Mouse (Mus musculus) bone marrow macrophage, adult 2 months (primary cell): ENCODE data around the gene Cwf19l1. TPM values are rescaled to one million over a fixed set of nuclear protein-coding genes. Genes with fewer than 3 reads are reported as not detected.
A peak's percentile ranks its signal among the peaks of the same experiment; 100 is the strongest.

Source experiments
- H3K27ac ChIP-seq: 2 replicates; pipeline ENCODE4 v1.5.1; 2012; ENCODE audit warnings: low read depth, low read length; ENCODE audit not compliant: insufficient read depth
- H3K4me1 ChIP-seq: 2 replicates; pipeline ENCODE4 v1.6.1; 2012; ENCODE audit warnings: low read length; ENCODE audit not compliant: control insufficient read depth, insufficient read depth
- H3K4me3 ChIP-seq: 2 replicates; pipeline ENCODE4 v1.5.1; 2012; ENCODE audit warnings: mild to moderate bottlenecking, low read length, moderate library complexity; ENCODE audit not compliant: insufficient read depth
- CTCF ChIP-seq: IDR thresholded peaks from 2 replicates; pipeline ENCODE4 v1.5.1; 2012; ENCODE audit warnings: low read depth, mild to moderate bottlenecking, low read length, moderate library complexity
- POLR2A ChIP-seq: IDR thresholded peaks from 2 replicates; pipeline ENCODE4 v1.6.1; 2012; ENCODE audit warnings: mild to moderate bottlenecking, low read depth, low read length, borderline replicate concordance
- polyA plus RNA-seq: library from polyadenylated mRNA; stranded (reverse); fragments of >200 nt; gene quantifications from 2 replicates; pipeline ENCODE4 v1.2.4, GENCODE M21; 2012; ENCODE audit not compliant: missing spikeins, insufficient read depth, insufficient read length

Cwf19l1 gene
- 18.5 and 19.2 TPM in 2 replicates for polyA plus RNA-seq

DNA sequence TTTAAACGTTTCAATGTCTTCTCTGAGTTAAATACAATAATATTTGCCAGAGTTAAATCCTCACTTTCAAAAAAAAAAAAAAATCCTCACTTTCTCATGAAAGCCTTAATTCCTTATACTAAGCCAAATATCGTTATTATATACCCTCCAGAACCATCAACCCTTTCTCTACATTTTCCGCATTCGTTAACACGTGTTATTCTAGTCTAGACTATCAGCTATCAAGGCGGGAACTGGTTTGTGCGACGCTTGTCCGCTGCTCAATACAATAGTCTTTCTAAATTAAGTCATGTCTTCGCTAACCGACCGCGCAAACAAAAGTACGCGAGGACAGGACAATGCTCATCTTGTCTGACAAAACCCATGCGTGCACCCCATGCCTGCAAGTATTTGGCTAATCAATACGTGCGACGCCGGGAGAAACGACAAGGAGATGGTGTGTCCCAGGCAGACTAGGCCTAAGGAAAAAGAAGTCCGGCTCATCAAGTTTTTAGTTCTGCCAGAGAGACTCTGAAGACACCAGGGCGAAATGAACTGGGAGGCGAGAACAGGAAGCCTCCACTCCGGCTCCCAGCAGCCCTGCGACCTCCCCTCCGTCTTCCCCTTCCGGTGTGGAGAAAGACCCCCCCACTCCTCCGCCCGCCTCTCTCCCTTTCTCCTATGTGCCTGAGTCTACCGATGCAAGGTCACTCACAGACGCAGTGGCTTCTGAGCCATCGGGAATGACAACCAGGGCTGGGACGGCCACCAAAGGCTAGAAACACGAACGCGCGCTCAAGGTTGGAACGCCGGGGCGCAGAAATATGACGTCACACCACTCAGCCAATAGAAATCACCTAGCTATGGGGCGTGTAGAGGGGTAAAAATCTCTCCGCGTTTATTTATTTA, at the start of gene Cwf19l1:
Cwf19l1 (minus strand) TSS at position 805 of the 888 bp plus-strand sequence.
- Histone ChIP-seq H3K4me1 (peaks cover 7% of the 10 kb centered on the region; the same call in 1 of the 2 replicates), H3K4me3 (peak within 1 kb of the TSS; percentile 80), H3K27ac (peak within 1 kb of the TSS; percentile 81)
- no peak for TF ChIP-seq POLR2A
- TF ChIP-seq CTCF: no peak

DNA sequence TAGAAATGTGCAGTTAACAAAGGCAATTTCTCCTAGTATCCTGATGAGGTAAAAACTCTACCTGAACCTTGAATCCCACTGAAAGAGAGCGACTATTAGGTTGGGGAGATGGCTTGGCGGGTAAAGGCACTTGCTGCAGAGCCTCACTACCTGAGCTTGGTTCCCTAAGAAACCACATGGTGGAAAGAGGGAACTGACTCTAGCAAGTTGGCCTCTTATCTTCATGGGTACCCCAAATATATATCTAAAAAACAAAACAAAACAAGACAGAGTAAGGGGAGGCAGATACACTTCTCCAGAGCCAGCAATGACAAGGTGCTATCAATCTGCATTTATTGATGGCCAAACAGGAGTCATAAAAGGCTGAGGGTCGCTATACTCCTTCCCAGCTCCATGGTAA, 48.3 kb upstream of the Cwf19l1 start:
- Histone ChIP-seq H3K4me1 (no peaks in the 10 kb centered on the region), H3K27ac (no peak overlapping the region), H3K4me3 (no peak overlapping the region)
- TF ChIP-seq POLR2A (no peak), CTCF (no peak)

DNA sequence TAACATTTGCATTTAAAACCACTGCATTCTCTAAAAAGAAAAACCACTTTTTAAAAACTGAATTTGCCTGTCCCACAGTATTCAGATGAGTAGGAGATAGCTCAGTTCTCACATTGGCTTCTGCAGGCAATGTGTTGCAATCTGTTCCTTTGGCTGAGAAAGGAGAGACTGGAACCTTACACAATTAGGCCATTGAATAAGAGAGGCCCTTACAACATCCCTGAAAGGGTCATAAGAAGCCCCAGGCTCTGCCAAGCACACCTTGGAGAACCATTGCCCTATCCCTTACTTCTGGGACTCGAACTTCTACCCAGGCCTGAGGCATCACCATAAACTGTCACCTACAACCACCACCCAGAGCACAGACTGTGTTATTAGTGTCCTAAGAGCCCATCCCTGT, 44.8 kb upstream of the Cwf19l1 start:
- no peak for TF ChIP-seq POLR2A
- no peaks in the 10 kb centered on the region for H3K4me1 ChIP-seq
- no peak overlapping the region for H3K27ac ChIP-seq
- no peak overlapping the region for H3K4me3 ChIP-seq

DNA sequence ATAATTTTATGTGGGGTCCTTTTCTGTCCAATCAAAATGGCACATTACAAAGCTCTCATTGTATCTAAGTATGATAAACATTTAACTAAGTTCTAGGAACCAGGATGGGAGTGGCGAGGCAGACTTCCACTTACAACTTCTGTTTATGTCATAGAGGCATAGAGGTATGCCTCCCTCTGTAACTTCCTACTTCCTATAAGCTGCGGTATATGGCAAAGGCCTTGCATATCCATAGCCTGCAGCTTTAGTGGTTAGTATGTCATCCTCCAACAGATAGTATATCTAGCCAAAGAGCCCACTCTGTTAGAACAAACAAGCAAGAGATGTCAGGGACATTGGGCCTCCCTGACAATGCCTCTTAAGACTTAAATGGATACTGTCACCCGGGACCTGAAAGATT, 41.1 kb upstream of the Cwf19l1 start:
- Histone ChIP-seq H3K27ac (no peak overlapping the region), H3K4me3 (no peak overlapping the region), H3K4me1 (no peaks in the 10 kb centered on the region)
- TF ChIP-seq CTCF (no peak), POLR2A (no peak)

DNA sequence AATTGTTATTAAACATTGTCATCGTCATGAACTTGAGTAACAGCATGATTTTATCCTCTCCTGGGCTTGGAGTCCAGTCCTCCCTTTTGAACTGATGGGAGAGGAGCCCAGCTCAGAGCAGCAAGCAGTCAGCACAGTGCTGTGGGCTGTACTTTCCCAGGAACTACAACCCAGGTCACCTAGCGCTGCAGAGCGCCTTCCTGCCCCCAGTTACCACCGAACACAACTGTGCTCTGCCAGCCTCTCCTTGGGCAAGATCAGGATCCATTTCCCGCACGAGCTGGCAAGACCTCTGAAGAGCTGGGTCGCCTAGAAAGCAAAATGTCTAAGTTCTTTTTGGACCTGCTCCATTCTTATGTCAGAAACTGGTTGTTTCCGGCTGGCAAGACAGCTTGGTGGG, 39.2 kb upstream of the Cwf19l1 start:
- Histone ChIP-seq H3K4me1 (no peaks in the 10 kb centered on the region), H3K27ac (no peak overlapping the region), H3K4me3 (no peak overlapping the region)
- TF ChIP-seq POLR2A (no peak), CTCF (no peak)

DNA sequence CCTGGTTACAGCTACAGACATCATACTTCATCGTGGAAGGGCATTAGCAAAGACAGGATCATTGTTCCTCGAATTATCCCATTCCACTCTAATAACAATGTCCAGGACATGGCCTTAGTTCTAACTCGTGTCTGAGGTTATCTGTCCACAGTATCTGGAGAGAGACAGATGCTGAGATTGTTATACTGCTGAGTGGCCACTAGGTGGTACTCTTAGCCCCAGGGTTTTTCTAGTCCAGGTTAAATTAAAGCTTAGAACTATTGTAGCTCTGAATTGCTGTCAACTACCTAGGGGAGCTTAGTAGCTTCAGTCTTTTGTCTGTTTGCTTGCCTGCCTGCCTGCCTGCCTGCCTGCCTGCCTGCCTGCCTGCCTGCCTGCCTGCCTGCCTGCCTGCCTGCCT, 25.8 kb upstream of the Cwf19l1 start:
- TF ChIP-seq CTCF: no peak
- TF ChIP-seq POLR2A: no peak
- no peak overlapping the region for H3K27ac ChIP-seq
- H3K4me3 ChIP-seq: no peak overlapping the region
- H3K4me1 ChIP-seq: no peaks in the 10 kb centered on the region

DNA sequence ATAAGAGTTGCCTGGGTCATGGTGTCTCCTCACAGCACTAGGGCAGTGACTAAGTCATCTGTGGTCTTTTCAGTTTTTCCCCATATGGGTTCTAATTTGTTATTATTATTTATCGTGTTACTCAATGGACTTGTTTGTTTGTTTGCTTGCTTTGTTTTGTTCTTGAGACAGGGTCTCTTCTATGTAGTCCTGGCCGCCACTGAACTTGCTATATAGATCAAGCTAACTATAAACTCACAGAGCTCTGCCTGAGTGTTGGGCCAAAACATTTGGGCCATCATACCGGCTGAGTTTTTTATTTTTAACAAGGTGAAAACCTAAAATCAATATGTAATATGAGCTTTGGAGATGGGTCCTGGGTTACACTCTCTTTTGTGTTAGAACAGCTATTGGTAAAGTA, 23.7 kb upstream of the Cwf19l1 start:
- no peak overlapping the region for H3K27ac ChIP-seq
- TF ChIP-seq CTCF: no peak
- TF ChIP-seq POLR2A: no peak
- no peak overlapping the region for H3K4me3 ChIP-seq
- no peaks in the 10 kb centered on the region for H3K4me1 ChIP-seq

DNA sequence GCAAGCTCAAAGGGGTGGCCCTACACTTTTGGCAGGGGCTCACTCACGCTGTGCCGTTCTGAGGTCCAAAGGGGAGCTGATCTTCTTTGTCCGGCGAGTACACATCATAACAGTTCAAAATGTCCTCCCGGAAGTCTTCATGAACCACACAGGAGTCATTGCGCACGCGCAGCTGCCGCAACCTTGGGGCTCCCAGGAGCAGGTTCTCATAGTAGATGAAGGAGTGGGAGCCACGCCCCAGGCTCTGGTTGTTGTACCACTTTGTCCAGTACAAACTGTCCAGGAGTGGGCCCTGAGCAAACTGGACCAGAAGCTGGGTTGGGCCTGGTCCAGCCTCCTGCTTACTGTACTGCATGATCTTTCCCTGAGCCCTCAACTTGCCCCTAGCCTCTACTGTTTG, 21.3 kb upstream of the Cwf19l1 start:
- Histone ChIP-seq H3K4me3 (no peak overlapping the region), H3K4me1 (no peaks in the 10 kb centered on the region), H3K27ac (no peak overlapping the region)
- TF ChIP-seq CTCF (no peak), POLR2A (no peak)

DNA sequence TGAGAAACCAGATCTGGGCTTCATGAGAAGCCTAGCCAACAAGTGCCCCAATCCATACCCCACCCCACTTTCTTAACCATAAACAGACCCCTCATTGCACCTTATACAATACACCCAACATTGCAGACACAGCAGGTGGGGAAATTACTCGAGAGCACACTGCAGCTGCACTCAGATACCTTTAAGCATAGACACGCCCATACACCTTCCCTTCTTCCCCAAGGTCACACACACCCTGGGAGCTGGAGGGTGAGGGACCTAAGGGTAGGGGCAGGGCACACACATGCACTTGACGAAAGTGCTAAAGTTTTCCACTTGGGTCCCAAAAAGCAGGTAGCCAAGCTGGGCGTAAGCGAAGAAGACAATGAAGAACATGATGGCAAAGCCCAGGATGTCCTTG, 18.1 kb upstream of the Cwf19l1 start:
- H3K4me3 ChIP-seq: no peak overlapping the region
- no peaks in the 10 kb centered on the region for H3K4me1 ChIP-seq
- H3K27ac ChIP-seq: no peak overlapping the region
- TF ChIP-seq CTCF: no peak
- TF ChIP-seq POLR2A: no peak

DNA sequence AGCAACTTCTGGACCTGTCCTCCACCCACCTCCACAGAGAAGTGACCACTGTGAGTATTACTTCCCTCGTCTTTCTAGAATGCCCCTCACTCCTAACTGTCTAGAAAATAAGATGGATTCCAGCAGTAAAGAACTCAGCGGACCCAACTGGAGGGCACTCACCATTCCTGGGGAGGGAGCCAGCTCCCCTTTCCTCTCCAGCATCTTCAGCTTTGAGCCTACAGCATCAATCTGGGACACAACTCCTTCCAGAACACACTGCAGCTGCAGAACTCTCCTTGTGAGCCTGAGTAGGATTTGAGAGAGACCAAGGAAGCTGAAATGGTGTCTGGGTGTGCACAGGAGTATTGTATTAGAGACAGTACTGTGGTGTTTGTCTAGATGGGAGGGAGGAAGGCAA, 13.3 kb upstream of the Cwf19l1 start:
- no peak for TF ChIP-seq CTCF
- no peak for TF ChIP-seq POLR2A
- H3K4me3 ChIP-seq: no peak overlapping the region
- peaks cover 18% of the 10 kb centered on the region for H3K4me1 ChIP-seq
- H3K27ac ChIP-seq: no peak overlapping the region

DNA sequence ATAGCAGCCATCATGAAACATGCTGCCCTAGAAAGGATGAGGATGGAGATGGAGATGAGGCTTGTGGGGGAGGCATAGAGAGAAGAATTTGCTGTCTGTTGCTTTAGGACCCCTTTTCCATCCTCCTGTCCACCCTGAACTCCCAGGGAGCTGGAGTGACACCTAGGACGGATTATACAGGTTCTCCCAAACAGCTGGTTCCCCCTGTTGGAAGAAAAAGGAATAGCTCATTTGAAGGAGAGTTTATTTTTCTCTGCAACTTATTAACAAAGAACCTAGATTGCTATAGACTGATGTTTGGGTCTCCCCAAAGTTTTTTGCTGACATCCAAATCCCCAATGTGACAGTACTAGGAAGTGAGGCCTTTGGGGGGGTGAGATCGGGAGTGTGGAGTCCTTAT, 12.7 kb upstream of the Cwf19l1 start:
- no peak overlapping the region for H3K27ac ChIP-seq
- H3K4me1 ChIP-seq: peaks cover 22% of the 10 kb centered on the region
- H3K4me3 ChIP-seq: no peak overlapping the region
- no peak for TF ChIP-seq POLR2A
- TF ChIP-seq CTCF: peak; percentile 19; the same call in 1 of the 2 replicates
